Mouse (Mus musculus) erythroblast, adult 5-6 weeks (primary cell): ENCODE measurements around the gene Mrpl32. TPM values are rescaled to one million over a fixed set of nuclear protein-coding genes. Genes with fewer than 3 reads are reported as not detected.

Experiments used
- ATAC-seq: replicated peaks from 2 replicates; pipeline ENCODE4 v1.8.0; 2016; ENCODE audit warnings: moderate number of reproducible peaks, mild to moderate bottlenecking, moderate TSS enrichment, inconsistent platforms; ENCODE audit not compliant: poor library complexity, low FRiP score, severe bottlenecking
- total RNA-seq, 2 experiments: library from RNA; stranded (forward) in 1 of 2; stranded (reverse) in 1 of 2; fragments of 150-400 nt in 1 of 2; fragments of 200-764, 138-1000 nt in 1 of 2; gene quantifications; 2 replicates each; pipeline versions ENCODE4 v1.2.3 to v1.2.4; 2015 to 2017; ENCODE audit warnings: low replicate concordance in 2 of 2

Mrpl32 gene
- total RNA-seq (2015; ENCODE audit: low replicate concordance) = 20.8 and 31.1 TPM in 2 replicates
- 22.6 and 24.1 TPM in 2 replicates for total RNA-seq (2017; ENCODE audit: low replicate concordance)

DNA sequence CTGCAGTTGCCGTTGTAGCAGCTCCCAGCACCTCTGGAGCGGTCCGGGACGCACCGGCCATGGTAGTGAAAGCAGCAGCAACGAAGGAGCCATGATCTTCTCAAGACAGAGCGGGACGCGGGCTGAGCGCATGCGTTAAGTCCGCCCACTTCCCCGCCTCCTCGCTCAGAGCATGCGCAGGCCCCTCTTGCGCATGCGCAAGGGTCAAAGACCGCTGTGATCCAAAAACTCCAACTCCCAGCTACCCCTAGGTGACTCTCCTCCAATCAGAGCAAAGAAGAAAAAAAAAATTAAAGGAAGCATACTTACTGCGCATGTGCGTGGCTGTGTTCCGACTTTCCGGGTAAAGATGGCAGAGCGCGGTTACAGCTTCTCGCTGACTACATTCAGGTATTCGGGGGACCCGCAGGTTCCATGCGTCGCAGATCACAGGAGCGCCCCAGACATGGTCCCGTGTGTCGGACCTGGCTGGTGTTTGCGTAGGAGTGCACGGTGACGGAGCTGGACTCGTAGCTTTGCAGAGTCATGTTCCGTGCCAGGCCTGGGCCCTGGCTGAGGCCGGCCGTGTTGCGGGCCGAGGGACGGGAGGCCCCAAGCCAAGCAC, at the start of gene Mrpl32, which contains the start of gene Psma2:
Gene Mrpl32 (minus strand): TSS at position 240 of the 604 bp plus-strand sequence.
Gene Psma2 (plus strand): TSS at position 315 of the 604 bp plus-strand sequence.
- ATAC-seq = peak; percentile 97

DNA sequence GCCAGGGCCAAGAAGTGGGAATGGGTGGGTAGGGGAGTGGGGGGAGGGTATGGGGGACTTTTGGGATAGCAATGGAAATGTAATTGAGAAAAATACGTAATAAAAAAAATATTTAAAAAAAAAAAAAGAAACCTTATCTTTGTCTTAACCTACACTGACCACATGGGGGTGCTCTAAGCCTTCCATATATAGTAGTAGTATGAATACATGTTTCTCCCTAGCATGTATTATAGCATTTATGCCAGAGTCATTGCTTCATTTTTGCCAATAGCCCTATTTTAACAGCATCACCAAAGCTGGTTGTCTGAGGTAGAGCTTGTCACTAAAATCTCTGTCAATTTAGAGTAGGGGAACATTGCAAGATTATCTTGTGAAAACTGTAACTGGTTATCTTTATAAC, 36.3 kb upstream of the Mrpl32 start:
- ATAC-seq = no peak

DNA sequence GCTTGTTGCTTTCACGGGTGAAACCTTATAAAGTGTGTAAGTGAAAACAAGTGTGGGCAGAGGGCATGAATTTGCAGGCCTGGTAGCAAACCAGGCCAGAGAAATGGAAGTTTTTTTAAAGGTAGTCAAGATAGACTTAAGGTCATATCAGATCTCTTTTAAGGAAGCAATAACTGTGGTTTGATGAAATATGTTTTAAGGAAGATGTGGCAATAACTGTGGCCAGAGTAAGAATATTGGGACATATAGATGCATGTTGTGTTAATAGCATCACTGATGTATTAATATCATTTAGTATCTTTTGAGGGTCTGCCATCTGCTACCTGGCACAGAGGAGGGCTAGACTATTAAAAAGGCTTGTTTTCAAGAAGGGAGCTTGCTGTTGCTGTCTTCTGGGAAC, 27.0 kb upstream of the Mrpl32 start:
- no peak for ATAC-seq

DNA sequence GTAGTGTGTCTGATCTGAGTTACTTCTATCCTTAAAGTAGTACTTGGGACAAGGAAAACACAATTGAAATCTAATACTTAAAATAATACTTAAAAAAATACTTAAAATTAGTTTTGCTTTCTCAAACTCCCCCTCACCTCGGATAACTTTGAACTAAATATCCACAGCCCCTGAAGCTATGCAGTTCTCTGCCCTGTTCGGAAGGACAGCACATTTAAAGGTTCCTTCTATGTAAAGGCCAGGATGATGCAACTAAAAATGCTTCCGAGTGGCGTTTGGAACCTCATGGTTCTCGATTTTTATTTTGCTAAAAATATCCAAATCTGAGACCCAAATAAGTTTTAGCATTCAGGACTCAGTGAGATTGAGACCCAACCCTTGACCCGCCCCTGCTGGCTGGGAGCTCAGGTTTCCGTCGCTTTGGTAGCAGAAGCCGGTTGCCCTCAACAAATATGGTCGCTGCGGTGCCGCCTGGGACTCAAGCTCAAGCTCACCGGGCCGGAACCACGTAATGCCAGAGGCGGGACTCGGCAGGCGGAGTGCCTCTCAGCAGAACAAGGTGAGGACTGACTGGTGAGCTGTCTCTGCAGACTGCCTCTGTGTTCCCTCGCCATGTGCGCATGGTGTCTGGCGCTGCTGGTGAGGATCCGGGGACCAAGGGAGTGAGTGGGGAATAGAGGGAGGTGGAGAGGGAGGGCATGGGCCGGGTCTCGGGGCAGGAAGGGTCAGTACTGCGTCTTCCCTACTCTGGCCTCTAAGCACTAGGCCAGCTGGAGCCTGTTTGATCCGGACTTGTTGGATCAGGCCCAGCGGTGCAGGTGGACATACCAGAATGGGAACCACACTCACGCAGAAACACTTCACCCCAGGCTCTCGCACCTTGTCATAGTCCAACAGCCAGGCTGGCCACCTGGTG, 17.0 kb upstream of the Mrpl32 start, which contains the start of gene AW209491:
Gene AW209491 (plus strand): TSS at position 429 of the 916 bp plus-strand sequence.
- peak; percentile 96 for ATAC-seq

DNA sequence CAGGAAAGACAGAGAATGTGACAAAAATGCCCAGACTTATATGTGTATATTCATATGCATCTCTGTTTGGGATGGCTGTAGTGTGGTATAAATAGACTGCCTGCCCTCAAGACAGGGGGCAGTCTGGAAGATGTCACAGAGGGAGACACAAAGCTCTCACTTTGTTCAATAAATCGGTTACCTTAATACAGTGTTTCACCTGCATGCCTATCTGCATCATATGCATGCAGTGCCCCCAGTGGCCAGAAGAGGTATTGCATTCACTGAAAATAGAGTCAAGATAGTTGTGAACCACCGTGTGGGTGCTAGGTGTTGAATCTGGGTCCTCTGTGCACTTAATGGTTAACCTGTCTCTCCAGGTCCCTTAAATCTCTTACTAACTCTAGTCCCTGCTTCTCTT, 5.8 kb upstream of the Mrpl32 start:
- ATAC-seq = peak; percentile 91

DNA sequence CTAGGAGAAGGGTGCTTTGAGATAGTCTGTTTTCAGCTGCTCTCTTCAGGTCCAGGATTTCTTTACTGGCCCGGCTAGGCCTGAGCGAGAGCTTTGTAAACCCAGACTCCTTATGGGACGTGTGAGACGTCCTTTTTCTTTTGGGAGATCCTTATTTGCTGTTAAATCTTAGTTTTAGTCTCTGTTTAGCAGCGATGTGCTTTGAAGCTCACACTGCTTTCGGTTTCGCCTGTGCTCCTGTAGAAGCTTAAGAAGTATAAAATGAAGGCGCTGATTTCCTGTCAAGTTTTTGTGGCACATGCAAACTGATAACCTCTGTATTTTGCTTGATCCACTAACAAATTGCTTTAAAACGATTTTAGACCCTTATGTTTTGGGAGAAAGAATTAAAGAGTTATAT, 588 bp upstream of the Mrpl32 start:
- ATAC-seq = no peak

DNA sequence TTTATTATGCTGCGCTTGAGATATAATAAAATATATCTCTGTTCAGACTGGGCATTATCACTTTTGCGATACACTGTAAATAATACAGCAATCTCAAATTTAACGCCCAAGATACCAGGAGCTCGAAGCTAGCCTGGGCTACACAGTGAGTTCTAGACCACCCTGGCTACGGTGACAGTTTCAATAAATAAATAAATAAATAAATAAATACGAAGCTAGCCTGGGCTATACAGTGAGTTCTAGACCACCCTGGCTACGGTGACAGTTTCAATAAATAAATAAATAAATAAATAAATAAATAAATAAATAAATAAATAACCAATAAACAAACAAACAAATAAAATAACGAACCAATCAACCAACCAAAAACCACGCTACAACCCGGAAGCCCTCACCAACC, 502 bp downstream of the Mrpl32 start:
- no peak for ATAC-seq

DNA sequence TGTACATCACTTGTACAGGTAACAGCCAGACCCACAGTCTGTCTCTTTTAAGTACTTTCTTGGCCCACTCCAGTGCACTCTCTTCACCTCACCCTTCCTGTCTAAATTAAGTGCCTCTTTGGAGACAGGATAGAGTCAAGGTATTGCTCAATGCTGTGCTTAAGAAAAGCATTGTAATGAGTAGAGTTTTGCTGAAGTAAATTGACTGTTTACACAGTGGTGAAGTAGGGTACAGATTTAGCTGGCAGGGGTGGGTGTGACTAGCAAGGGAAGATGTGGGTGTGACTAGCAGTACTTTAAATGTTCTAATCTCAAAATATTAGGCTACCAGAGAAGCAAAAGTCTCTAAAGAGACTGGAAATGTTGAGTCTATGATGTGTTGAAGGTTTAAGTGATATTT, 5.3 kb downstream of the Mrpl32 start:
- ATAC-seq = no peak

DNA sequence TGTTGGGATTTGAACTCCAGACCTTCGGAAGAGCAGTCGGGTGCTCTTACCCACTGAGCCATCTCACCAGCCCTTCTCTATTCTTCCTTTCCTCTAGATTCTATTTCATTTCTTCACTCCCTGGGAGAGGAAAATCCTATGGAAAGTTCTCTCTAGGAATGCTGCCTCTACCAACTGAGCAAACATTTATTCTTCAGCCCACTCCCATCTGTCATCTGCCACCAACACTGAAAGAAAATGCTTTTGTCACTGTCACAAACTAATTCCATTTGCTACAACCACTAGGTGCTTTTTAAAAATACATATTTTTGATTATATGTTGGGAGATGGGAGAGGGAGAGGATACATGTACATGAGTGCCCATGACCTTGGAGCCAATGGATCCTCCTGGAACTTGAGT, 10.2 kb downstream of the Mrpl32 start:
- no peak for ATAC-seq

DNA sequence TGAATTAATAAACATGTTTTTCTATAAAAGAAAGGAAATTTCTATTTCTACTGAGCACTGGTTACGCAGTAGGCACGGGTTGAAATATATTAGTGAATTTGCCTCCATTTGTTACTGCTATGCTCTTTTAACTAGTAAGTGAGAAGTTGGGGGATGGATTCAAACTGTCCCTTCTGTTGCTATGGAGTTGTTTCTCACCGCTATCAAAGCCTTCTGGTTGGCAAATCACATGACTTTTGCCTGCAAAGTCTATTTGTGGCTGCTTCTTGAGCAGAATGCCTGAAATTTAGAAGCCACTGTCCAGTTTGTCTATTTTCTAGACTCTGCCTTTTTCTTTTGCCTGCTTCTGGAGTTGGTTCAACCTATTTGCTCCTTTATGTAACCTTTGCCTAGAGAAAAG, 32.6 kb downstream of the Mrpl32 start:
- ATAC-seq = no peak

DNA sequence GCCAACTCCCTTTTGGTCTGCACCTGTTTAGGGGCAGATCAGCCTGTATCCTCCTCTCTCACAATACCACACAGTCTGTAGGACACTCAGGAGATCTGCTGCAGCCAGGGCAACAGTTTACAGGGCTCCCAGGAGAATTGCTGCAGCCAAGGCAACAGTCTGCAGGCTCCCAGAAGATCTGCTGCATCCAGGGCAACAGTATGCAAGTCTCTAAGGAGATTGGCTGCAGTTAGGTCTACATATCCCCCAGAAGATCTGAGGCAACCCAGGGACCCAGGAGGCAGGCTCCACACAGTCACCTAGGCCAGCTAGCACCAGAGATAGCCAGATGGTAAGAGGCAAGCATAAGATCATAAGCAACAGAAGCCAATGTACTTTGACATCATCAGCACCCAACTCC, 38.8 kb downstream of the Mrpl32 start:
- no peak for ATAC-seq

DNA sequence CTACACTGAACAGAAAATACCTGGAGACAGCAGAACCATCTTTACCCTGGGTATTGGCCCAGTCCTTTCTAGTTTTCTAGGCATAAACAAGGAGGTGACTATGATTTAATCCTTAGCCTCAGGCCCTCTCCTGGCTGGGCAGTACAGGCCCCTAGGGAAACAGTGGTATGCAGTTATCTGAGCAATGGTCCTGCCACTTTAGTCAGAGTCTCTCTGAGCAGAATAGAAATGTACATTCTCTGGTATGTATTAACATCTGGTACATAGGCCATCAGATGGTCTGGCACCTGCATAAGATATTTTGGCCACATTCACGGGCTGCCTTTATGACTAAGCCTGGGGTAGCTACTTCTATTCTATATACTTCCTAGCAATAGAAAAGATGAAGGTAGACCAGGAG, 51.6 kb downstream of the Mrpl32 start:
- no peak for ATAC-seq

Other genes starting within 250 kb of the Mrpl32 start
- gene Hecw1, start 89.9 kb downstream of the Mrpl32 start, total RNA-seq (2015; ENCODE audit: low replicate concordance) = not detected in 2 replicates
- gene Hecw1, start 89.9 kb downstream of the Mrpl32 start, total RNA-seq (2017; ENCODE audit: low replicate concordance) = not detected in 2 replicates
- 55.8 and 61.5 TPM in 2 replicates for gene Psma2, start 75 bp upstream of the Mrpl32 start, total RNA-seq (2015; ENCODE audit: low replicate concordance)
- 34.4 and 71.8 TPM in 2 replicates for gene Psma2, start 75 bp upstream of the Mrpl32 start, total RNA-seq (2017; ENCODE audit: low replicate concordance)
- 2.5 and 4.6 TPM in 2 replicates for gene AW209491, start 17.0 kb upstream of the Mrpl32 start, total RNA-seq (2015; ENCODE audit: low replicate concordance)
- gene AW209491, start 17.0 kb upstream of the Mrpl32 start, total RNA-seq (2017; ENCODE audit: low replicate concordance) = 5.5 and 9.2 TPM in 2 replicates